Mouse (Mus musculus) midbrain, postnatal 0 days (tissue): ENCODE results near the gene Zfp688. TPM values are rescaled to one million over a fixed set of nuclear protein-coding genes. Genes with fewer than 3 reads are reported as not detected.
"Not testable (repeated sequence)": the region's sequence is repeated elsewhere in the genome, so short reads cannot be mapped to it uniquely, and the experiment has no call there.

Experiments used
- ATAC-seq: fragments of 200-750 bp; cut with Nextera tagmentation; 2 replicates; pipeline ENCODE4 v1.8.0; 2017; ENCODE audit warnings: moderate number of reproducible peaks, mild to moderate bottlenecking, moderate TSS enrichment, moderate library complexity; ENCODE audit not compliant: low FRiP score
- DNase-seq: peaks from one replicate; pipeline ENCODE4 v3.0.0-alpha.2; 2015; ENCODE audit warnings: low spot score
- H3K27ac ChIP-seq: fragments of 300-500 bp; sonication (generic); 2 replicates; pipeline ENCODE4 v1.5.1; 2014; ENCODE audit warnings: low read depth, mild to moderate bottlenecking, low read length, mixed read lengths
- H3K27me3 ChIP-seq: fragments of 300-500 bp; sonication (generic); 2 replicates; pipeline ENCODE4 v1.6.1; 2014; ENCODE audit warnings: low read length, control low read depth, mixed read lengths; ENCODE audit not compliant: insufficient read depth
- H3K36me3 ChIP-seq: fragments of 300-500 bp; sonication (generic); 2 replicates; pipeline ENCODE4 v1.6.1; 2014; ENCODE audit warnings: low read length, control low read depth, mixed read lengths; ENCODE audit not compliant: insufficient read depth
- H3K4me1 ChIP-seq: fragments of 300-500 bp; sonication (generic); 2 replicates; pipeline ENCODE4 v1.6.1; 2014; ENCODE audit warnings: mild to moderate bottlenecking, control low read depth, antibody characterized with exemption, low read length, mixed read lengths; ENCODE audit not compliant: insufficient read depth
- H3K4me2 ChIP-seq: fragments of 300-500 bp; sonication (generic); 2 replicates; pipeline ENCODE4 v1.6.1; 2014; ENCODE audit warnings: low read depth, mild to moderate bottlenecking, low read length, mixed read lengths; ENCODE audit not compliant: poor library complexity, severe bottlenecking
- H3K4me3 ChIP-seq: fragments of 300-500 bp; sonication (generic); 2 replicates; pipeline ENCODE4 v1.5.1; 2014; ENCODE audit warnings: low read depth, mild to moderate bottlenecking, low read length, moderate library complexity
- H3K9ac ChIP-seq: fragments of 300-500 bp; sonication (generic); replicated peaks from 2 replicates; pipeline ENCODE4 v1.6.1; 2014; ENCODE audit warnings: mild to moderate bottlenecking, low read length, moderate library complexity, mixed read lengths; ENCODE audit not compliant: poor library complexity, severe bottlenecking
- H3K9me3 ChIP-seq: fragments of 300-500 bp; sonication (generic); 2 replicates; pipeline ENCODE4 v1.6.1; 2016; ENCODE audit warnings: low read length, control low read depth
- CTCF ChIP-seq: IDR thresholded peaks from 2 replicates; pipeline ENCODE4 v1.5.1; 2016; ENCODE audit warnings: antibody characterized with exemption, mild to moderate bottlenecking
- WGBS: fragments of 180-500 bp; shearing (Covaris S2); extraction: QIAGEN DNeasy Blood & Tissue Kit; methylation state at CpG from one replicate; pipeline ENCODE4 v1.1.7; 2014; 5-methylcytosine and 5-hydroxymethylcytosine counted together
- polyA plus RNA-seq: library from polyadenylated mRNA; unstranded; fragments of >200 nt; fragmentation: Nextera tagmentation; extraction: Ambion mirVana; gene quantifications from 2 replicates; pipeline ENCODE4 v1.2.1, GENCODE M21; 2015
- total RNA-seq: library from RNA; depleted of rRNA; stranded (reverse); fragments of >200 nt; gene quantifications from 2 replicates; pipeline ENCODE4 v1.2.3, GENCODE M21; 2014

The Zfp688 gene
- total and polyA plus RNA-seq, 2 experiments from 2014 or later: 33.1 to 34.3 TPM

- no peaks in the 10 kb centered on the region for H3K9me3 ChIP-seq
- H3K27me3 ChIP-seq: no peaks in the 10 kb centered on the region
- ATAC-seq: no peak
- 76% methylated on average over 7 of the region's 7 CpGs for WGBS
- TF ChIP-seq CTCF: no peak
- H3K4me1 ChIP-seq: peaks cover 6% of the 10 kb centered on the region; the same call in 1 of the 2 replicates
- H3K9ac ChIP-seq: no peak overlapping the region
- no peak overlapping the region for H3K4me2 ChIP-seq
- no peak for DNase-seq
- H3K27ac ChIP-seq: no peak overlapping the region
- H3K36me3 ChIP-seq: no peaks in the 10 kb centered on the region; the same call in 1 of the 2 replicates
- no peak overlapping the region for H3K4me3 ChIP-seq
Observed at GRCm38 (mm10) chr7:127390306-127390705, 31.6 kb downstream of the Zfp688 start.

- not testable (repeated sequence) for H3K27me3 ChIP-seq, H3K9me3 ChIP-seq, ATAC-seq, H3K4me3 ChIP-seq, H3K27ac ChIP-seq, DNase-seq, H3K36me3 ChIP-seq, H3K9ac ChIP-seq, H3K4me2 ChIP-seq, H3K4me1 ChIP-seq
Observed at GRCm38 (mm10) chr7:127388201-127388600, 33.7 kb downstream of the Zfp688 start.

GRCm38 (mm10) chr7:127386641-127387392 lies 35.1 kb downstream of the Zfp688 start, which contains the start of gene 9130019O22Rik:
Gene 9130019O22Rik, minus strand, starts transcription at chr7:127387166.
- ATAC-seq: peak; percentile 88
- no peaks in the 10 kb centered on the region; the same call in 1 of the 2 replicates for H3K36me3 ChIP-seq
- peak within 1 kb of the TSS; percentile 68 for H3K4me2 ChIP-seq
- no peaks in the 10 kb centered on the region for H3K27me3 ChIP-seq
- peak within 1 kb of the TSS; percentile 50 for H3K9ac ChIP-seq
- no peaks in the 10 kb centered on the region for H3K4me1 ChIP-seq
- 0 out of 2 replicates have a peak within 1 kb of the TSS, but pooled peaks have one; percentile 26 for H3K27ac ChIP-seq
- peak within 1 kb of the TSS; percentile 45 for H3K4me3 ChIP-seq
- no peak for TF ChIP-seq CTCF
- WGBS: 12% methylated on average over 38 of the region's 38 CpGs
- peak; percentile 93 for DNase-seq
- H3K9me3 ChIP-seq: no peaks in the 10 kb centered on the region

GRCm38 (mm10) chr7:127385560-127385959 lies 36.3 kb downstream of the Zfp688 start:
- not testable (repeated sequence) for H3K4me2 ChIP-seq, H3K4me3 ChIP-seq, H3K4me1 ChIP-seq, ATAC-seq, H3K27ac ChIP-seq, H3K27me3 ChIP-seq, H3K9me3 ChIP-seq, DNase-seq, H3K9ac ChIP-seq, H3K36me3 ChIP-seq
- WGBS: 97% methylated on average over 4 of the region's 4 CpGs

GRCm38 (mm10) chr7:127378310-127378921 lies 43.5 kb downstream of the Zfp688 start:
- H3K36me3 ChIP-seq: no peaks in the 10 kb centered on the region
- WGBS: 79% methylated on average over 6 of the region's 6 CpGs
- DNase-seq: no peak
- H3K27ac ChIP-seq: no peak overlapping the region
- H3K4me1 ChIP-seq: no peaks in the 10 kb centered on the region
- no peak overlapping the region for H3K9ac ChIP-seq
- no peak for TF ChIP-seq CTCF
- no peaks in the 10 kb centered on the region for H3K27me3 ChIP-seq
- no peak overlapping the region for H3K4me3 ChIP-seq
- H3K9me3 ChIP-seq: no peaks in the 10 kb centered on the region
- H3K4me2 ChIP-seq: no peak overlapping the region
- ATAC-seq: no peak
